Mouse (Mus musculus) midbrain, embryonic 15.5 days (tissue): ENCODE data around the gene Ecsit. TPM values are rescaled to one million over a fixed set of nuclear protein-coding genes. Genes with fewer than 3 reads are reported as not detected.
A peak's percentile ranks its signal among the peaks of the same experiment; 100 is the strongest.

Experiments used
- ATAC-seq: fragments of 200-750 bp; cut with Nextera tagmentation; replicated peaks from 2 replicates; pipeline ENCODE4 v1.8.0; 2017; ENCODE audit warnings: moderate TSS enrichment
- H3K27ac ChIP-seq: fragments of 300-500 bp; sonication (generic); 2 replicates; pipeline ENCODE4 v1.5.1; 2015; ENCODE audit warnings: mild to moderate bottlenecking, inconsistent platforms
- H3K27me3 ChIP-seq: fragments of 300-500 bp; sonication (generic); replicated peaks from 2 replicates; pipeline ENCODE4 v1.6.1; 2015; ENCODE audit warnings: inconsistent platforms
- H3K36me3 ChIP-seq: fragments of 300-500 bp; sonication (generic); replicated peaks from 2 replicates; pipeline ENCODE4 v1.6.1; 2015; ENCODE audit warnings: inconsistent platforms
- H3K4me1 ChIP-seq: fragments of 300-500 bp; sonication (generic); 2 replicates; pipeline ENCODE4 v1.6.1; 2015; ENCODE audit warnings: inconsistent platforms
- H3K4me2 ChIP-seq: fragments of 300-500 bp; sonication (generic); 2 replicates; pipeline ENCODE4 v1.6.1; 2015; ENCODE audit warnings: inconsistent platforms, mild to moderate bottlenecking, moderate library complexity
- H3K4me3 ChIP-seq: fragments of 300-500 bp; sonication (generic); 2 replicates; pipeline ENCODE4 v1.5.1; 2015; ENCODE audit warnings: mild to moderate bottlenecking, inconsistent platforms
- H3K9ac ChIP-seq: fragments of 300-500 bp; sonication (generic); 2 replicates; pipeline ENCODE4 v1.6.1; 2015; ENCODE audit warnings: mild to moderate bottlenecking, inconsistent platforms
- H3K9me3 ChIP-seq: fragments of 300-500 bp; sonication (generic); 2 replicates; pipeline ENCODE4 v1.6.1; 2016; ENCODE audit warnings: inconsistent platforms
- WGBS: fragments of 180-500 bp; shearing (Covaris S2); methylation state at CpG from one replicate; pipeline ENCODE4 v1.1.7; 2015; ENCODE audit warnings: mixed read lengths; 5-methylcytosine and 5-hydroxymethylcytosine counted together
- polyA plus RNA-seq: library from polyadenylated mRNA; unstranded; fragments of >200 nt; fragmentation: Nextera tagmentation; extraction: Ambion mirVana; gene quantifications from 2 replicates; pipeline ENCODE4 v1.2.1, GENCODE M21; 2015

Gene Ecsit
- 58.8 and 59.4 TPM in 2 replicates for polyA plus RNA-seq

DNA sequence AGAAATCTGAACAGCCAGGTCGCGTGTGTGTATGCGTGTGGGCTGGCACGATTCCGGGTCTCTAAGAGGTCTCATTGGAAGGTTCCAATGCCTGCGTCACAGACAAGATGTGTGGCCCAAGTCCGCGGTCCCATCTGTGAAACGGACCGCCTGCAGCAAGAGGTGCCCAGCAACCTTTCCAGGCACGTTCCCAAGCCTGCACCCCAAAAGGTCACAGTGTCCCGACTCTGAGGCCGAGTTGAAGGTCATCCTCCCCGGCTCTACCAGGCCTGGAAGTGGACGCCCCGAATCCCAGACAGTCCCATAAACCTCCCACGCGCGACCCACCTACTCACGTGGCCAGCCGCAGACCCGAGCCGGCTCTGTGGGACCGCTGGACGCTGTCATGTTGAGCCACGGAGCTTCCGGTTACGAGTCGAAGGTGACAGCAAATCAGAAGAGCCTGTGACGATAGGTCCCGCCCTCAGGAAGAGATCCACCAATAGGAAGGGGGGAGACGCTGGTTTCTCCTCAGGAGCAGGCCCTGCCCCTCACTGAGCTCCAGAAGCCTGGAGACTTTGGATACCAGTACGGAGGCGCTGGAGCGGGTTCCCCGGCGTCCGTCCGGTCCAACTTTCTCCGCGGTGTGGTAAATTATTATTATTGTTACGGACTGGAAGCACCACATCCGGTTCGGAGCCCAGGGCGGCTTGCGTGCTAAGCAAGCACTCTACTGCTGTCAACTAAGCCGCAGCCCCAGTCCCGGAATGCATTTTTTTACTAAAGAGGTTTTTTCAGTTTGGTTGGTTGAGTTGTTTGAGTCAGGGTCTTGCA, at the start of gene Ecsit:
TSS of gene Ecsit (minus strand) at position 417 of the 813 bp plus-strand sequence.
- Histone ChIP-seq H3K9ac (peak within 1 kb of the TSS; percentile 62), H3K4me2 (peak within 1 kb of the TSS; percentile 65), H3K27ac (peak within 1 kb of the TSS; percentile 78), H3K9me3 (no peaks in the 10 kb centered on the region), H3K36me3 (no peaks in the 10 kb centered on the region), H3K4me3 (peak within 1 kb of the TSS; percentile 76), H3K4me1 (peaks cover 20% of the 10 kb centered on the region), H3K27me3 (no peaks in the 10 kb centered on the region)
- ATAC-seq: peak; percentile 99
- WGBS: under 1% methylated on average over 48 of the region's 48 CpGs

DNA sequence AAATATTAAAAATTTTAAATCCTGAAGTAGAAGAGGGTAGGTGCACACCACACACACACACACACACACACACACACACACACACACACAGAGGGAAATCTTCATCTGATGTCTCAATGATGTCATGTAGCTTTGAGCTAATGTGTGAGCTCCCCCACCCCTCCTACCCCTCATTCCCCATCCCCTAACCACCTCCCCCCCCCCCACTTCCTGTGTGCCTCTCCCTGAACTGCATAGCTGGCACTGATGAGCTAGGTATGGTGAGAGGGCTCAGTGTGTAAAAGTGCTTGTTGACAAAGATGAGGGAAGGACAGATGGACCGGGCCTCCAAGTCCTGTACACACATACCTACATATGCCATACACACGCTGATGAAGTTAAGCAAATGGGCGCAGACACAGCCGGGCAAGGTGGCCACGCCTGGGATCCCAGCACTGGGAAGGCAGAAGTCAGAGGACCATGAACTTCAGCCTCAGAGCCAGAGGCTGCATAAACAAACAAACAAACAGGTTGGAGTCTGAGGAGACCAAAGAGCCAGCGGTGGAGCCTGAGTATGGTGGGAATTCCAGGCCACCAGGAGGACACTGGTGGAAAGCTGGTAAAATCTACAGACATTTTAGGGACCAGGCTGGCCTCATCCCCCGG, 49.1 kb upstream of the Ecsit start:
- H3K27ac ChIP-seq: no peak overlapping the region
- H3K4me3 ChIP-seq: no peak overlapping the region
- no peak for ATAC-seq
- H3K27me3 ChIP-seq: peaks cover 22% of the 10 kb centered on the region
- no peak overlapping the region for H3K9ac ChIP-seq
- H3K36me3 ChIP-seq: no peaks in the 10 kb centered on the region
- 87% methylated on average over 7 of the region's 7 CpGs for WGBS
- H3K9me3 ChIP-seq: no peaks in the 10 kb centered on the region
- no peak overlapping the region for H3K4me2 ChIP-seq
- H3K4me1 ChIP-seq: peaks cover 3% of the 10 kb centered on the region; the same call in 1 of the 2 replicates

DNA sequence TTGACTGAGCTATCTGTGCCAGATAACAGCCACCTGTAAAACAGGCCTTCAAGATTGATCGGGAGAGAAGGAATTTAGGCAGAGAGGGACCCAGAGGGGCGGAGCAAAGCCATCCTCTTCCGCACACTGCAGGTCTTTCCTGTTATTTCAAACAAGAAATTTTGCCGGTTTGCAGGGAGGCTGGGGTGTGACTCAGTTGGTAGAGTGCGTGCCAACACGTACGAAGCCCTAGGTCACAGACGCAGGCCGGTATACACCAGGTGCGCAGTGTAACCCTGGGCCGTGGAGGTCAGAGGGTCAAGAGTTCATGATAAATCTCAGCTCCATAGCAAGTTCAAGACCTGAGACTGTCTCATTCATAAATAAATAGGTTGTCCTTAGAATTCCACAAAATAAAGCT, 47.0 kb upstream of the Ecsit start:
- whole genome bisulfite sequencing: 55% methylated on average over 11 of the region's 11 CpGs
- Histone ChIP-seq H3K9me3 (no peaks in the 10 kb centered on the region), H3K9ac (no peak overlapping the region), H3K4me1 (peaks cover 2% of the 10 kb centered on the region; the same call in 1 of the 2 replicates), H3K27ac (no peak overlapping the region), H3K4me2 (peak overlapping the region; percentile 34), H3K27me3 (peaks cover 22% of the 10 kb centered on the region), H3K36me3 (no peaks in the 10 kb centered on the region), H3K4me3 (no peak overlapping the region)
- no peak for ATAC-seq

DNA sequence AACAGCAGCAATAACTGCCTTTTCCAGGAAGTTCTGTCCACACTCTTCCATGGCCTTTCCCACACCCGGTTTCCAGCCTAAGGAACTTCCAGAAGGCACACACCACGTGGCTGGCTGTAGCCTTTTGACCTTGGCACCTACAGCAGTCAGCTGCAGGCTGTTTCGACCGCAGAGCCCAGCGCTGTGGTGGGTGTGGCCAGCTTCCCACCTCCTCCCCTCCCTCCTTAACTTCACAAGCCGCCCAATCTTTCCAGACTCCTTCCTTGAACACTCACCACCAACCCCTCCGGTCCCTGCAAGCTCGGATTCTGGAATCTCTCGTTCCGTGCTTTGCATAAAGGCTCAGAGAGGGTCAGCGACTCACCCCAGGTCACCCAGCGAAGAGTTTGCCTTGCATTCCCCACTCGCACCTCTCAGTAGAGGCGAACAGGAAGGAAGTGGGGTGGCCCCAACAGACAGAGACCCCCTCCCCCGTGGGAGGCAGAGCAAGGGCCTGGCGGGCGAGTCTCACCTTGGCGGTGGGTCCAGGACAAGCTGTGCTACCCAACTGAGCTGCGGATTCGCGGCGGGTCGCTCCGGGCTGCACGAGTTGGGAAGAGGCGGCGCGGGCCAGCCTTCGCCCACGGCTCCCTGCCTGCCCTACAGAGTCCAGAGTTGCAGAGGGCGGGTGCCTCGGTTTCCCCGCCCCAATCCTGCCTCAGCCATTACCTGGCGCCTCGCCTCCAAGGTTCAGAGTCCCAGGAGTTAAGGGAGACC, 46.2 kb upstream of the Ecsit start:
- peaks cover 22% of the 10 kb centered on the region for H3K27me3 ChIP-seq
- no peak overlapping the region for H3K27ac ChIP-seq
- no peak overlapping the region for H3K9ac ChIP-seq
- H3K9me3 ChIP-seq: no peaks in the 10 kb centered on the region
- no peak overlapping the region; the same call in 1 of the 2 replicates for H3K4me3 ChIP-seq
- no peak for ATAC-seq
- no peaks in the 10 kb centered on the region for H3K4me1 ChIP-seq
- 2% methylated on average over 35 of the region's 35 CpGs for WGBS
- H3K4me2 ChIP-seq: peak overlapping the region; percentile 34
- no peaks in the 10 kb centered on the region for H3K36me3 ChIP-seq

DNA sequence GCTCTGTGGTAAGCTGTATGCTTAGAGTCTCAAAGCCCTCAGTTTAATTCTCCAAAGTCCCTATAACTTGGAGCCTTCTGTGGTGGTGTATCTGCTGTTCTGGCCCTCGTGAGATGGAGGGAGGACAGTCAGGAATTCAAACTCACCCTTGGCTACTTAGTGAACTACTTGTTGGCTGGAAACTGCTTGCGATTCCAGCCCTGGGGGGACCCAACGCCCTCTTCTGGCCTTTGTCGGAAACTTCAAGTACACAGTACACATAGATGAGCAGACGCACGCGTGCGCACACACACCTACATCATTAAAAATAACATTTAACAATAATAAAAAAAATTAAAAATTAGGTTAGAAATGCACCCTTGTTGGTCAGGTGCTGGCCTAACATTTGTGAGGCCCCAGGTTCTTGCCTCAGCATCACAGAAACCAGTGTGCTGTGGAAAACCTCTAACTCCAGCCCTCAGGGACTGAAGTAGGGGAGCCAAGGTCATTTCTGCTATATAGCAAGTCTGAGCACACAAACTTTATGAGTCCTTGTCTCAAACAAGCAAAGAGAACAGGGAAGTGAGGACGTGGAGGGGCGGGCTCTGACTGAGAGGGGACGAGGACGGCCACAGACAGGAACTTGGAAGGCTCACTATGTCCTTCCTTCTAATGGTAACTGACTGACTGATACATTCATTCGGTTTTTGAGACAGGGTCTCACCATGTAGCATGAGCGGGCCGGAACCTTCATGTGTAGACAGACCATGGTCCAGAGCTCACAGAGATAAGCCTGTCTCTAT, 40.2 kb upstream of the Ecsit start:
- WGBS: 87% methylated on average over 15 of the region's 15 CpGs
- H3K4me2 ChIP-seq: no peak overlapping the region
- H3K4me1 ChIP-seq: no peaks in the 10 kb centered on the region
- no peaks in the 10 kb centered on the region for H3K9me3 ChIP-seq
- H3K9ac ChIP-seq: no peak overlapping the region
- ATAC-seq: no peak
- no peaks in the 10 kb centered on the region for H3K36me3 ChIP-seq
- H3K4me3 ChIP-seq: no peak overlapping the region
- H3K27ac ChIP-seq: no peak overlapping the region
- H3K27me3 ChIP-seq: 0 out of 2 replicates have a peak, but pooled peaks cover 2% of the 10 kb centered on the region

DNA sequence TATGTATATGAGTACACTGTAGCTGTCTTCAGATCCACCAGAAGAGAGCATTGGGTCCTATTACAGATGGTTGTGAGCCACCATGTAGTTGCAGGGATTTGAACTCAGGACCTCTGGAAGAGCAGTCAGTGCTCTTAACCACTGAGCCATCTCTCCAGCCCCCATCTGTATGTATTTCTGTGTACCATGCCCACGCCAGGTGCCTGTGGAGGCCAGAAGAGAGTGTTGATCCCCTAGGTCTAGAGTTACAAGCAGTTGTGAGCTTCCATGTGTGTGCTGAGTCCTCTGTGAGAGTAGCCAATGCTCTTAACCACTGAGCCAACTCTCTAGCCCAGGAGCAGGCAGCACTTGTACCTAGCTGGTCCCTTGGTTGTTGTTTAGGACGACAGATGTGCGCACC, 38.9 kb upstream of the Ecsit start:
- no peak overlapping the region for H3K4me2 ChIP-seq
- H3K27ac ChIP-seq: no peak overlapping the region
- 87% methylated on average over 3 of the region's 3 CpGs for WGBS
- H3K4me3 ChIP-seq: no peak overlapping the region
- no peaks in the 10 kb centered on the region for H3K36me3 ChIP-seq
- H3K9me3 ChIP-seq: no peaks in the 10 kb centered on the region
- ATAC-seq: no peak
- H3K27me3 ChIP-seq: no peaks in the 10 kb centered on the region
- no peak overlapping the region for H3K9ac ChIP-seq
- no peaks in the 10 kb centered on the region for H3K4me1 ChIP-seq

DNA sequence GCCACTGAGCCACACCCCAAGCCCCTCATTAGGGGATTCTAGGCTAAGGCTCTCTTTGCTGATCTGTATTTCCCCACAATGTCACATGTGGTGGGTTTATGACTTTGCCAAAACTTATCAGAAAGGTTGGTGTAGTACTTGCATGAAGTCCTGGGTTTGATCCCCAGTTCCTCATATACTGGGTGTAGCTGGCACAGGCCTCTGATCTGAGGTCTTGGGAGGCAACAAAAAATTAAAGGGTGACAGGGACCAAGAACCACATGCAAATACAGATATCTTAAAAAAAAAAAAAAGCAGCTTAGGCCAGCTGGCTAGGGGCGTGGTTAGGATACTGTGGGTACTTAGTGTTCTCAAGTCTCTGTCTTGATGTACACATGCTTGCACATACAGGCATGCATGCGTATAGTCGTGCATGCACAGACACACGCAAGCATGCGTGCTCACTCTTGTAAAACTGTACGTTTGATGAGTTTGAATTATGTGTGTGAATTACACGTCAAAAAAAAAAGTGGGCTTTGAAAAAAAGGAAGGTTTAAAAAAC, 37.9 kb upstream of the Ecsit start:
- Histone ChIP-seq H3K4me3 (no peak overlapping the region), H3K4me2 (no peak overlapping the region), H3K9me3 (no peaks in the 10 kb centered on the region), H3K4me1 (no peaks in the 10 kb centered on the region), H3K27ac (no peak overlapping the region), H3K9ac (no peak overlapping the region), H3K36me3 (no peaks in the 10 kb centered on the region), H3K27me3 (no peaks in the 10 kb centered on the region)
- WGBS: 88% methylated on average over 7 of the region's 7 CpGs
- ATAC-seq: no peak

DNA sequence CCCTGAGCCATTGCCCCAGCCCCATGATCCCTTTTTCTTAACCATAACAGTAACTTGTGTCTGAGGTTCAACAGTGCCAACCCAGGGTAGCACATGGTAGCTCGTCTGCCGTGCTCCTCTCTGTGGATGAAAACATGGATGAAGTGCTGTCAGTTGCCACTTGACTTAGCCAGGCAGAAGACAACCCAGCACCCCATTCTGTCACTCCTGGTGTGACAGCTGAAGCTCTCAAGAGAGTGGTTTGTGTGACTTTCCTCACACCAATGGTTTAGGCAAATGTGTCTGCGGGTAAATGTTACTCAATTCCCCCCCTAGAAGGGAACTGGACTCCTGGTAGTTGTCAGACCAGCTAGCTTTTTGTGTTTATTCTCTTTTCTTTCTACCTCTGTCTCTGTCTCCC, 36.8 kb upstream of the Ecsit start:
- no peaks in the 10 kb centered on the region for H3K27me3 ChIP-seq
- no peaks in the 10 kb centered on the region for H3K36me3 ChIP-seq
- no peak overlapping the region for H3K27ac ChIP-seq
- H3K4me3 ChIP-seq: no peak overlapping the region
- no peak for ATAC-seq
- peaks cover 8% of the 10 kb centered on the region; the same call in 1 of the 2 replicates for H3K4me1 ChIP-seq
- no peaks in the 10 kb centered on the region for H3K9me3 ChIP-seq
- no peak overlapping the region for H3K4me2 ChIP-seq
- H3K9ac ChIP-seq: no peak overlapping the region
- 83% methylated on average over 3 of the region's 3 CpGs for WGBS

DNA sequence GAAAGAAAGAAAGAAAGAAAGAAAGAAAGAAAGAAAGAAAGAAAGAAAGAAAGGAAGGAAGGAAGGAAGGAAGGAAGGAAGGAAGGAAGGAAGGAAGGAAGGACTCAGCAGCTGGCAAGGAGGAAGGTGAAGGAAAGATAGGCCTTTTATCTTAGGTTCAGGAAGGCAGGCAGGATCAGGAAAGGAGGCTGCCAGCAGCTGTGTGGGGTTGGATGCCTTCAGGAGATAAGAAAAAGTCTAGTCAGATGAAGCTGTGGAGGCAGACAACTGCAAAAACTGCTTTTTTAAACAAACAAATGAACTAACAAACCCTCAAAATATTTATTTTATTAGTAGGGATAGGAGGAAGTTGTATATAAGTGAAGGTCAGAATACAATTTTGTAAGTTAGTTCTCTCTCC, 36.3 kb upstream of the Ecsit start:
- no peaks in the 10 kb centered on the region for H3K9me3 ChIP-seq
- no peak overlapping the region for H3K4me3 ChIP-seq
- H3K4me1 ChIP-seq: peaks cover 8% of the 10 kb centered on the region; the same call in 1 of the 2 replicates
- H3K27me3 ChIP-seq: no peaks in the 10 kb centered on the region
- no peak overlapping the region for H3K4me2 ChIP-seq
- no peak for ATAC-seq
- H3K9ac ChIP-seq: no peak overlapping the region
- no peaks in the 10 kb centered on the region for H3K36me3 ChIP-seq
- no peak overlapping the region for H3K27ac ChIP-seq

DNA sequence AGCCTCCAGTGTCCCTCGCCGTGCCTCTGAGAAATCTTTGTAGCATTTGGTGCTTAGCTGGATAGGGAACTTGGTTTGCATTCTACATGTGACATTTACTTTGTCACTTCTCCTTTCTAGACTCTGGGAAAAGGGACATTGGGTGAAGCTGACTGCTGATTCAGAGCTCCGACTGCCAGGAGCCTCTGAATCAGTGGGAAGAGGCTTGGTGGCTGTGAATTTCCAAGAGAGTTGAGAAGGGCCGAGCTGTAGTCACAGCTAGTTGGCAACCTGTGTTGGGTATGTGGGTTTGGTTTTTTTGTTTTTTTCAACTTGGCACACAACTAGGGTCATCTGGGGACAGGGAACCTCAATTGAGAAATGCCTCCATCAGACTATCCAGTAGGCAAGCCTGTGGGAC, 34.3 kb upstream of the Ecsit start:
- Histone ChIP-seq H3K9me3 (no peaks in the 10 kb centered on the region), H3K9ac (no peak overlapping the region), H3K4me2 (no peak overlapping the region), H3K4me1 (peaks cover 20% of the 10 kb centered on the region), H3K27ac (no peak overlapping the region), H3K4me3 (no peak overlapping the region), H3K27me3 (no peaks in the 10 kb centered on the region), H3K36me3 (no peaks in the 10 kb centered on the region)
- 92% methylated on average over 4 of the region's 4 CpGs for WGBS
- ATAC-seq: no peak

DNA sequence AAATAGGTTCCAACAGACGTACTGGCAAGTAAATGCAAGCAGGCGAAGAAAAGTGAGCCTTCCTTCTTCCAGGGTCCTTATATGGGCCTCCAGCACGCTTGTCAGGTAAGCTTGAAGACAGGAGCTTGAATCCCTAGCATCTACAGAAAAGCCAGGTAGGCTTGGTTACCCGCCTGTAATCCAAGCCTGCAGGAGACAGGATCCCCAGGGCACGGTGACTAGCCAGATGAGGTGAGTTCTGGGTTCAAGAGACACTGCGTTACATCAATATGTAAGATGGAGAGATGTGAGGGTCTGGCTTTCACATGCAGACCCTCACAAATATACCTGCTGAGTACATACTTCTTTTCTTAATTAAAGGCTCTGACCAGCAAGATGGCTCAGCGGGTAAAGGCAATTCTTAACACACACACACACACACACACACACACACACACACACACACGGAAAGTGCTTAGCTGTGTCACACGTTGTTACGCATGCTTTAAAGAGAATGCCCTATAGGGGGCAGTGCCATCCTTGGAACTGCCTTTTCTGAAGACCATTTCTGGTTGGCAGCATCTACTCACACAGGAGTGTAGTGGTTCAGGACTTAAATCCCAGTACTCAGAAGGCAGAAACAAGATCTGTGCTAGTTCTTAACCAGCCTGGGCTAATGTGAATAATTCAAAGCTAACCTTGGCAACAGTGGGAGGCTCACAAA, 32.7 kb upstream of the Ecsit start:
- peak overlapping the region; percentile 77 for H3K4me2 ChIP-seq
- H3K4me3 ChIP-seq: peak overlapping the region; percentile 67
- no peaks in the 10 kb centered on the region for H3K27me3 ChIP-seq
- H3K9me3 ChIP-seq: no peaks in the 10 kb centered on the region
- H3K4me1 ChIP-seq: peaks cover 20% of the 10 kb centered on the region
- 47% methylated on average over 10 of the region's 10 CpGs for WGBS
- no peak for ATAC-seq
- H3K9ac ChIP-seq: peak overlapping the region; percentile 60; the same call in 1 of the 2 replicates
- peak overlapping the region; percentile 72; the same call in 1 of the 2 replicates for H3K27ac ChIP-seq
- H3K36me3 ChIP-seq: 0 out of 2 replicates have a peak, but pooled peaks cover 1% of the 10 kb centered on the region
